Mouse (Mus musculus): ENCODE measurements around the gene Acbd3.

- TF ChIP-seq POLR2A (IDR thresholded peaks at IDR 0.05; ENCODE audit: borderline replicate concordance, control insufficient read depth, low read depth, low read length): no peak
- no peak for TF ChIP-seq CTCF (IDR thresholded peaks at IDR 0.05; ENCODE audit: control insufficient read depth, insufficient read depth, low read length)
Measured at GRCm38 (mm10) chr1:180691284-180691683, 34.6 kb upstream of the Acbd3 start.
